10 mouse cellular contexts compared by ENCODE assay signal in the genomic region with DNA sequence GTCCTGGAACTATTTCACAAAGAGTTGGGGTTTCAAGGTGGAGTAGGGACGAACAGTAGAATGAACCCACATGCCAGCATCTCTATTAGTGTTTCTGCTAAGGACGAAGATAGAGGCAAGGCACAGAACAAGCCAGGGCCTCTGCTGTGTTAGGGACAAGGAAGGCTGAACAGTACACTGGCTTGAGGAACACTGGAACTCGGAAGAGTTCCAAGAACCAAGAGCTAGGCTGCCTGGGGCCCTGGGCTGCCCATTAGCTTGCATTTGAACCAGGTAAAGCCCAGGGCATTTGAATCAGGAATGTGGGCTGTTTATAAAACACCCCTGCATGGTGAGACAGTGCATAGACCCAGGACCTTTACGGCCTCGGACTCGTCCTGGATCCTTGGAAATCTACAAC. TPM values are rescaled to one million over a fixed set of nuclear protein-coding genes. Genes with fewer than 3 reads are reported as not detected.
DNase-seq lines count a peak whose midpoint lies in the region; ATAC-seq lines count a peak whose summit lies in the region.
"Had no signal": no experiment of that assay in that cellular context is flagged by ENCODE, and none has a peak within 500 bp of the region (broad histone marks: within the 10 kb centered on the region; RNA-seq: fewer than 3 reads in every experiment).

No protein-coding gene starts in this region.

- DNase-seq in heart, postnatal 25 days (ENCODE audit: low spot score), result no peak
- no peak for DNase-seq in ovary, adult 18-20 months (ENCODE audit: low spot score)
- DNase-seq: cerebellum, postnatal 25 days; lung, postnatal 14 days had no signal

- 38% methylated on average over 6 of the region's 6 CpGs for WGBS in heart, embryonic 16.5 days
- 31% methylated on average over 6 of the region's 6 CpGs for WGBS in hindbrain, embryonic 13.5 days
- WGBS in midbrain, embryonic 12.5 days, result 33% methylated on average over 6 of the region's 6 CpGs

- H3K4me1 ChIP-seq in heart, embryonic 16.5 days (ENCODE audit: control insufficient read depth, insufficient read depth, low read length), result peaks cover 18% of the 10 kb centered on the region
- H3K4me1 ChIP-seq in brown adipose tissue, adult 24 weeks (ENCODE audit: control insufficient read depth, insufficient read depth, insufficient read length, low read length), result peaks cover 13% of the 10 kb centered on the region; the same call in 1 of the 2 replicates
- peaks cover 31% of the 10 kb centered on the region for H3K4me1 ChIP-seq in hindbrain, embryonic 13.5 days (replicated peaks)
- H3K4me1 ChIP-seq in midbrain, embryonic 12.5 days, result peaks cover 18% of the 10 kb centered on the region

- H3K36me3 ChIP-seq in heart, embryonic 16.5 days (ENCODE audit: control insufficient read depth, insufficient read depth), result peaks cover 3% of the 10 kb centered on the region; the same call in 1 of the 2 replicates
- peaks cover 4% of the 10 kb centered on the region; the same call in 1 of the 2 replicates for H3K36me3 ChIP-seq in hindbrain, embryonic 13.5 days
- H3K36me3 ChIP-seq in midbrain, embryonic 12.5 days, result peaks cover 8% of the 10 kb centered on the region; the same call in 1 of the 2 replicates

- H3K9ac ChIP-seq in heart, embryonic 16.5 days (ENCODE audit: low read length), result peak overlapping the region; percentile 79
- H3K9ac ChIP-seq in hindbrain, embryonic 13.5 days, result peak overlapping the region; percentile 91
- peak overlapping the region; percentile 92; the same call in 1 of the 2 replicates for H3K9ac ChIP-seq in midbrain, embryonic 12.5 days (replicated peaks)

- intact Hi-C loops in heart, postnatal 25 days (cut with DNase I), result loop anchor here (1.0 kb wide), 1 partner anchor 71 kb away; no protein-coding TSS in a partner anchor

- H3K4me3 ChIP-seq in heart, embryonic 16.5 days (ENCODE audit: low read length), result peak overlapping the region; percentile 87
- H3K4me3 ChIP-seq in brown adipose tissue, adult 24 weeks (ENCODE audit: insufficient read depth, low read depth, low read length), result peak overlapping the region; percentile 77
- H3K4me3 ChIP-seq in hindbrain, embryonic 13.5 days, result peak overlapping the region; percentile 85
- H3K4me3 ChIP-seq in midbrain, embryonic 12.5 days, result peak overlapping the region; percentile 92

- no peaks in the 10 kb centered on the region for H3K27me3 ChIP-seq in heart, embryonic 16.5 days (ENCODE audit: control insufficient read depth, insufficient read depth, low read length)
- no peaks in the 10 kb centered on the region for H3K27me3 ChIP-seq in hindbrain, embryonic 13.5 days
- H3K27me3 ChIP-seq in midbrain, embryonic 12.5 days, result peaks cover 7% of the 10 kb centered on the region; the same call in 1 of the 2 replicates

- ATAC-seq in heart, embryonic 16.5 days (replicated peaks; ENCODE audit: extremely low read depth, insufficient read depth, low FRiP score), result no peak
- ATAC-seq in hindbrain, embryonic 13.5 days (ENCODE audit: low FRiP score), result no peak
- no peak for ATAC-seq in midbrain, embryonic 12.5 days (ENCODE audit: low FRiP score, low read depth)
- no peak for ATAC-seq in granulocyte monocyte progenitor cell, adult 5-6 weeks (replicated peaks; ENCODE audit: poor library complexity, severe bottlenecking)
- no peak for ATAC-seq in erythroblast, adult 5-6 weeks (replicated peaks; ENCODE audit: low FRiP score, poor library complexity, severe bottlenecking)

- no peak overlapping the region for H3K27ac ChIP-seq in heart, embryonic 16.5 days (ENCODE audit: low read length)
- no peak overlapping the region for H3K27ac ChIP-seq in brown adipose tissue, adult 24 weeks (replicated peaks; ENCODE audit: low read depth, low read length)
- H3K27ac ChIP-seq in hindbrain, embryonic 13.5 days, result no peak overlapping the region
- H3K27ac ChIP-seq in midbrain, embryonic 12.5 days (replicated peaks), result no peak overlapping the region

- peak overlapping the region; percentile 97 for H3K4me2 ChIP-seq in heart, embryonic 16.5 days (ENCODE audit: low read depth, low read length)
- peak overlapping the region; percentile 92 for H3K4me2 ChIP-seq in hindbrain, embryonic 13.5 days
- H3K4me2 ChIP-seq in midbrain, embryonic 12.5 days (replicated peaks), result peak overlapping the region; percentile 93

- H3K9me3 ChIP-seq in heart, embryonic 16.5 days (replicated peaks; ENCODE audit: control insufficient read depth, low read length), result peaks cover 7% of the 10 kb centered on the region; the same call in 1 of the 2 replicates
- peaks cover 7% of the 10 kb centered on the region; the same call in 1 of the 2 replicates for H3K9me3 ChIP-seq in hindbrain, embryonic 13.5 days
- peaks cover 8% of the 10 kb centered on the region for H3K9me3 ChIP-seq in midbrain, embryonic 12.5 days

RNA-seq across cellular contexts. Expression of a gene that starts 0.9 kb away (rescaled TPM):
- 6.2 and 7.1 TPM in 2 replicates for polyA plus RNA-seq in heart, embryonic 16.5 days (2015; fragmentation: Nextera tagmentation; extraction: Ambion mirVana)
- 10 to 100 TPM; 62.8 to 65.5 TPM for total RNA-seq in heart, postnatal 25 days (2021)
- polyA plus RNA-seq in brown adipose tissue, adult 24 weeks (2012; ENCODE audit: insufficient read depth, insufficient read length, missing spikeins), result 4.9 and 8.4 TPM in 2 replicates
- polyA plus RNA-seq in hindbrain, embryonic 13.5 days (2015; fragmentation: Nextera tagmentation; extraction: Ambion mirVana), result 48.4 and 51.3 TPM in 2 replicates
- 61.9 and 91.4 TPM in 2 replicates for polyA plus RNA-seq in midbrain, embryonic 12.5 days (2016; fragmentation: Nextera tagmentation; extraction: Ambion mirVana)
- 9.6 and 16.0 TPM in 2 replicates for total RNA-seq in granulocyte monocyte progenitor cell, adult 5-6 weeks (2014; fragmentation: Nextera tagmentation)
- total RNA-seq in granulocyte monocyte progenitor cell, adult 5-6 weeks (2017), result 5.3 and 8.0 TPM in 2 replicates
- total RNA-seq in erythroblast, adult 5-6 weeks (2015; ENCODE audit: low replicate concordance), result 5.9 and 8.3 TPM in 2 replicates
- 4.9 and 6.0 TPM in 2 replicates for total RNA-seq in erythroblast, adult 5-6 weeks (2017; ENCODE audit: low replicate concordance)
